Comparison of ENCODE assay signal across 14 mouse cellular contexts in the genomic region with DNA sequence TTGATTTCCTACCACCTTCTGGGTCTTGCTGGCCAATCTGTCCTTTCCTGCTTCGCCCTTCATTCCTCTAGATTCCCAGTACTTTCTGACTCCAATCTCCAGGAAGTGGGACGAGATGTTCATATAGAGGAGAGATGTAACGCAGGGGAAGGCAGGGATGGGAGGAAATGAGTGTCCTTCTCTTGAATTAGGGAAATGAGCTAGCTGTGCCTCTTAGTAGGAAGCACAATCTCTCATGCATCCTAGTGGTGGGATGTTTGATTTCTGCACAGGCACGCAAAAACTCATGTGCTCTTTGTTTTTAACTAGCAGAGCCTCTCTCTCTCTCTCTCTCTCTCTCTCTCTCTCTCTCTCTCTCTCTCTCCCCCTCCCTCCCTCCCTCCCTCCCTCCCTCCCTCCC.
DNase-seq lines count a peak whose midpoint lies in the region; ATAC-seq and TF ChIP-seq lines count a peak whose summit lies in the region.
"Had no signal": no experiment of that assay in that cellular context is flagged by ENCODE, and none has a peak within 500 bp of the region (broad histone marks: within the 10 kb centered on the region; RNA-seq: fewer than 3 reads in every experiment).

No protein-coding gene starts in this region.

- peaks cover 9% of the 10 kb centered on the region; the same call in 1 of the 2 replicates for H3K4me1 ChIP-seq in heart, embryonic 12.5 days (replicated peaks)
- peaks cover 33% of the 10 kb centered on the region for H3K4me1 ChIP-seq in hindbrain, embryonic 13.5 days (replicated peaks)
- H3K4me1 ChIP-seq in neural tube, embryonic 11.5 days (ENCODE audit: control insufficient read depth, insufficient read depth, low read length) = peaks cover 7% of the 10 kb centered on the region; the same call in 1 of the 2 replicates

- H3K9ac ChIP-seq in heart, embryonic 12.5 days = no peak overlapping the region
- no peak overlapping the region for H3K9ac ChIP-seq in hindbrain, embryonic 13.5 days
- H3K9ac ChIP-seq in neural tube, embryonic 11.5 days (ENCODE audit: low read length) = no peak overlapping the region
- H3K9ac ChIP-seq: liver, postnatal 0 days had no signal

- WGBS in heart, embryonic 12.5 days = 41% methylated on average over 4 of the region's 4 CpGs
- 39% methylated on average over 4 of the region's 4 CpGs for WGBS in hindbrain, embryonic 13.5 days
- 58% methylated on average over 4 of the region's 4 CpGs for WGBS in neural tube, embryonic 11.5 days

- H3K4me3 ChIP-seq in heart, embryonic 12.5 days = no peak overlapping the region
- no peak overlapping the region for H3K4me3 ChIP-seq in hindbrain, embryonic 13.5 days
- H3K4me3 ChIP-seq in neural tube, embryonic 11.5 days (ENCODE audit: low read depth, low read length) = no peak overlapping the region
- H3K4me3 ChIP-seq in gastrocnemius, adult 2 months = no peak overlapping the region
- H3K4me3 ChIP-seq: myocyte had no signal

- DNase-seq in heart, adult 11 months = peak; percentile 66
- peak; percentile 6 for DNase-seq in embryo, embryonic 9.5 days (ENCODE audit: extremely low spot score)
- peak; percentile 19 for DNase-seq in neural tube, embryonic 11.5 days (ENCODE audit: low spot score)
- no peak for DNase-seq in natural killer cell, adult 2 months (ENCODE audit: low spot score in 2 of 2)
- no peak for DNase-seq in gastrocnemius, adult 2 months
- DNase-seq: adrenal gland, adult 8-10 months; kidney, adult 8-10 months; liver, postnatal 0 days; spleen, adult 18-20 months had no signal

- no peak for ATAC-seq in heart, embryonic 12.5 days (ENCODE audit: insufficient number of reproducible peaks, low FRiP score)
- no peak for ATAC-seq in hindbrain, embryonic 13.5 days (ENCODE audit: low FRiP score)
- no peak for ATAC-seq in neural tube, embryonic 11.5 days (ENCODE audit: insufficient read depth, low FRiP score, low TSS enrichment)
- ATAC-seq in cerebellum, adult (ENCODE audit: insufficient number of reproducible peaks, low FRiP score, low TSS enrichment) = no peak
- ATAC-seq: liver, postnatal 0 days had no signal

- no peaks in the 10 kb centered on the region; the same call in 1 of the 2 replicates for H3K9me3 ChIP-seq in heart, embryonic 12.5 days (replicated peaks)
- no peaks in the 10 kb centered on the region for H3K9me3 ChIP-seq in hindbrain, embryonic 13.5 days
- H3K9me3 ChIP-seq in neural tube, embryonic 11.5 days (ENCODE audit: control insufficient read depth, low read length) = no peaks in the 10 kb centered on the region

- intact Hi-C loops in gastrocnemius, adult 2 months (cut with DNase I) = no loop called here

- H3K27me3 ChIP-seq in heart, embryonic 12.5 days (replicated peaks) = no peaks in the 10 kb centered on the region
- H3K27me3 ChIP-seq in hindbrain, embryonic 13.5 days = no peaks in the 10 kb centered on the region
- no peaks in the 10 kb centered on the region for H3K27me3 ChIP-seq in neural tube, embryonic 11.5 days (ENCODE audit: control insufficient read depth, insufficient read depth, low read length)

- no peak for TF ChIP-seq CTCF in gastrocnemius, adult 2 months (IDR thresholded peaks at IDR 0.05)

- H3K36me3 ChIP-seq in heart, embryonic 12.5 days = no peaks in the 10 kb centered on the region
- H3K36me3 ChIP-seq in hindbrain, embryonic 13.5 days = no peaks in the 10 kb centered on the region
- no peaks in the 10 kb centered on the region for H3K36me3 ChIP-seq in neural tube, embryonic 11.5 days (ENCODE audit: control insufficient read depth, insufficient read depth, low read length)

- H3K4me2 ChIP-seq in heart, embryonic 12.5 days = no peak overlapping the region
- no peak overlapping the region for H3K4me2 ChIP-seq in hindbrain, embryonic 13.5 days
- H3K4me2 ChIP-seq in neural tube, embryonic 11.5 days (ENCODE audit: low read depth) = no peak overlapping the region

- H3K27ac ChIP-seq in heart, embryonic 12.5 days (ENCODE audit: poor library complexity, severe bottlenecking) = no peak overlapping the region
- H3K27ac ChIP-seq in hindbrain, embryonic 13.5 days = peak overlapping the region; percentile 78
- H3K27ac ChIP-seq in neural tube, embryonic 11.5 days (ENCODE audit: low read depth, low read length) = no peak overlapping the region
- H3K27ac ChIP-seq in gastrocnemius, adult 2 months = no peak overlapping the region
- H3K27ac ChIP-seq: heart, adult 2 months had no signal

Comparison
In these comparisons a context has a peak if more than half of its experiments do, and no peak if none do; other contexts are left out.
1. DNase-seq: peak in heart, adult 11 months (single experiment), embryo, embryonic 9.5 days (single experiment) and neural tube, embryonic 11.5 days (single experiment); none in natural killer cell, adult 2 months (0 of 2) and gastrocnemius, adult 2 months (single experiment).